Mouse (Mus musculus): ENCODE data around the gene Lonrf2. TPM values are rescaled to one million over a fixed set of nuclear protein-coding genes. Genes with fewer than 3 reads are reported as not detected.

The Lonrf2 gene
- polyA plus RNA-seq, 1 experiment from 2014 or later = 18.4 TPM

Other genes with a start within 250 kb of the Lonrf2 start
- 8.4 TPM in 2 replicates for gene Aff3, start 171.8 kb downstream of the Lonrf2 start, polyA plus RNA-seq (2015; fragmentation: Nextera tagmentation; extraction: Ambion mirVana)
- 50.4 and 55.6 TPM in 2 replicates for gene Chst10, start 61.5 kb upstream of the Lonrf2 start, polyA plus RNA-seq (2015; fragmentation: Nextera tagmentation; extraction: Ambion mirVana)
- gene Nms, start 102.4 kb upstream of the Lonrf2 start, polyA plus RNA-seq (2015; fragmentation: Nextera tagmentation; extraction: Ambion mirVana) = 1.4 and 2.0 TPM in 2 replicates
- 144 and 165 TPM in 2 replicates for gene Pdcl3, start 148.9 kb upstream of the Lonrf2 start, polyA plus RNA-seq (2015; fragmentation: Nextera tagmentation; extraction: Ambion mirVana)

Data from hindbrain, embryonic 16.5 days (tissue).